9 mouse cellular contexts compared by ENCODE assay signal in the genomic region with DNA sequence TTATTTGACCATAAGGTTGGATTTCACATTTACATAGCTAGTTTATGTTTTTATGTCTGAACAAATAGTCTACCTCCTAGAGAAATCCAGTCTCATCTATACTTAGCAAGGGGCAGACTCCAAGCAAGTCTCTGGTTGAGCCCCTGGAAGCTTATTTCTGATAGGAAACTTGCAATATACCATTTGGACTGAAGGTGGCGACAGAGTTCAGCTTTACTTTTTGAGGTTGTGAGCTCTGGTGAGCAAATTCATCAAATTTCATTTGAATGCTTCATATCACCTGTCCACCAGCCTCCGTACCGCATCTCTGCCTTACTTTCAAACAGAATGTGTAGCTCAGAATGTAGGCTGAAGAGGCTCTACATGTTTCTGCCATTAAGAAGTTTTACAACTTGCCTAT. TPM values are rescaled to one million over a fixed set of nuclear protein-coding genes. Genes with fewer than 3 reads are reported as not detected.
DNase-seq lines count a peak whose midpoint lies in the region; ATAC-seq and TF ChIP-seq lines count a peak whose summit lies in the region.
"Had no signal": no experiment of that assay in that cellular context is flagged by ENCODE, and none has a peak within 500 bp of the region (broad histone marks: within the 10 kb centered on the region; RNA-seq: fewer than 3 reads in every experiment).

No protein-coding gene starts in this region.

- no peak overlapping the region for H3K4me3 ChIP-seq in hindbrain, embryonic 11.5 days (ENCODE audit: low read depth, low read length)
- H3K4me3 ChIP-seq in hindbrain, embryonic 12.5 days: no peak overlapping the region
- no peak overlapping the region for H3K4me3 ChIP-seq in G1E (ENCODE audit: low read depth, low read length)
- H3K4me3 ChIP-seq in limb, embryonic 11.5 days (ENCODE audit: low read depth, low read length): no peak overlapping the region
- H3K4me3 ChIP-seq: midbrain, embryonic 12.5 days had no signal

- no peak for ATAC-seq in hindbrain, embryonic 11.5 days (ENCODE audit: low FRiP score)
- no peak for ATAC-seq in hindbrain, embryonic 12.5 days (ENCODE audit: low FRiP score)
- no peak for ATAC-seq in G1E (ENCODE audit: extremely low read depth, insufficient number of reproducible peaks, low FRiP score, poor library complexity, severe bottlenecking)
- no peak for ATAC-seq in limb, embryonic 11.5 days (ENCODE audit: insufficient number of reproducible peaks, low FRiP score, low TSS enrichment, low read depth)
- ATAC-seq in neutrophil, adult 5-6 weeks (ENCODE audit: extremely low read depth, insufficient number of reproducible peaks, low FRiP score, poor library complexity, severe bottlenecking): peak; percentile 87

- H3K27ac ChIP-seq in hindbrain, embryonic 11.5 days (ENCODE audit: low read depth, low read length): no peak overlapping the region
- no peak overlapping the region for H3K27ac ChIP-seq in hindbrain, embryonic 12.5 days
- no peak overlapping the region for H3K27ac ChIP-seq in limb, embryonic 11.5 days (replicated peaks; ENCODE audit: low read depth, low read length)
- H3K27ac ChIP-seq: midbrain, embryonic 12.5 days had no signal

- no peaks in the 10 kb centered on the region for H3K27me3 ChIP-seq in hindbrain, embryonic 11.5 days (ENCODE audit: control insufficient read depth, insufficient read depth, low read length)
- H3K27me3 ChIP-seq in hindbrain, embryonic 12.5 days: no peaks in the 10 kb centered on the region
- H3K27me3 ChIP-seq in G1E (ENCODE audit: insufficient read depth, low read length): no peaks in the 10 kb centered on the region
- H3K27me3 ChIP-seq in limb, embryonic 11.5 days (ENCODE audit: control insufficient read depth, insufficient read depth, low read length): no peaks in the 10 kb centered on the region
- H3K27me3 ChIP-seq: midbrain, embryonic 12.5 days had no signal

- H3K9ac ChIP-seq in hindbrain, embryonic 11.5 days (ENCODE audit: low read depth, low read length): no peak overlapping the region
- H3K9ac ChIP-seq in hindbrain, embryonic 12.5 days: no peak overlapping the region
- H3K9ac ChIP-seq in limb, embryonic 11.5 days (ENCODE audit: low read length): no peak overlapping the region
- H3K9ac ChIP-seq: midbrain, embryonic 12.5 days had no signal

- no peaks in the 10 kb centered on the region for H3K36me3 ChIP-seq in hindbrain, embryonic 11.5 days (ENCODE audit: control insufficient read depth, insufficient read depth, low read length)
- H3K36me3 ChIP-seq in hindbrain, embryonic 12.5 days: no peaks in the 10 kb centered on the region
- H3K36me3 ChIP-seq in G1E (replicated peaks): no peaks in the 10 kb centered on the region
- H3K36me3 ChIP-seq in limb, embryonic 11.5 days (ENCODE audit: control insufficient read depth, insufficient read depth, low read length): no peaks in the 10 kb centered on the region
- H3K36me3 ChIP-seq: midbrain, embryonic 12.5 days had no signal

- DNase-seq in hindbrain, embryonic 11.5 days (ENCODE audit: low spot score): peak; percentile 86
- peak; percentile 4 for DNase-seq in G1E (ENCODE audit: low spot score)
- peak; percentile 45 for DNase-seq in c-Kit-positive CD71-positive TER-119-positive erythroid progenitor cells, embryonic 14.5 days (ENCODE audit: low spot score)
- DNase-seq in heart, postnatal 4 days: peak; percentile 53
- peak; percentile 73 for DNase-seq in limb, embryonic 11.5 days (ENCODE audit: low spot score)
- DNase-seq in ovary, postnatal 36 days (ENCODE audit: low spot score): no peak

- H3K4me1 ChIP-seq in hindbrain, embryonic 11.5 days (replicated peaks; ENCODE audit: control insufficient read depth, insufficient read depth, low read length): no peaks in the 10 kb centered on the region
- no peaks in the 10 kb centered on the region for H3K4me1 ChIP-seq in hindbrain, embryonic 12.5 days
- H3K4me1 ChIP-seq in G1E (ENCODE audit: insufficient read depth, low read depth, low read length): no peaks in the 10 kb centered on the region
- H3K4me1 ChIP-seq in limb, embryonic 11.5 days (ENCODE audit: control insufficient read depth, insufficient read depth, low read length): no peaks in the 10 kb centered on the region
- H3K4me1 ChIP-seq: midbrain, embryonic 12.5 days had no signal

- H3K4me2 ChIP-seq in hindbrain, embryonic 11.5 days (replicated peaks; ENCODE audit: low read depth, low read length): no peak overlapping the region
- H3K4me2 ChIP-seq in hindbrain, embryonic 12.5 days (replicated peaks): no peak overlapping the region
- H3K4me2 ChIP-seq in limb, embryonic 11.5 days (ENCODE audit: low read depth, severe bottlenecking): no peak overlapping the region
- H3K4me2 ChIP-seq: midbrain, embryonic 12.5 days had no signal

- 18% methylated on average over 3 of the region's 3 CpGs for WGBS in hindbrain, embryonic 11.5 days
- 13% methylated on average over 3 of the region's 3 CpGs for WGBS in hindbrain, embryonic 12.5 days
- 19% methylated on average over 3 of the region's 3 CpGs for WGBS in limb, embryonic 11.5 days

- TF ChIP-seq CTCF in G1E (IDR thresholded peaks at IDR 0.05; ENCODE audit: low read depth, low read length): peak; percentile 28; the same call in 1 of the 2 replicates

- H3K9me3 ChIP-seq in hindbrain, embryonic 11.5 days (ENCODE audit: control insufficient read depth, low read length): no peaks in the 10 kb centered on the region
- H3K9me3 ChIP-seq in hindbrain, embryonic 12.5 days (replicated peaks): no peaks in the 10 kb centered on the region
- no peaks in the 10 kb centered on the region for H3K9me3 ChIP-seq in G1E (replicated peaks)
- no peaks in the 10 kb centered on the region for H3K9me3 ChIP-seq in limb, embryonic 11.5 days (ENCODE audit: control insufficient read depth, low read length)
- H3K9me3 ChIP-seq: midbrain, embryonic 12.5 days had no signal

RNA-seq across cellular contexts. Expression of gene Il1f10, which starts 5.8 kb away (rescaled TPM):
- not detected in 2 replicates for polyA plus RNA-seq in hindbrain, embryonic 11.5 days (2014; fragmentation: Nextera tagmentation; extraction: Ambion mirVana)
- polyA plus RNA-seq in hindbrain, embryonic 12.5 days (2016; fragmentation: Nextera tagmentation; extraction: Ambion mirVana): not detected in 2 replicates
- total RNA-seq in G1E (2014; fragmentation: Nextera tagmentation): not detected in 2 replicates
- total RNA-seq in G1E (2017): not detected in 2 replicates
- polyA plus RNA-seq in G1E (2012): not detected in 2 replicates
- not detected for total RNA-seq in heart, postnatal 4 days (2021)
- not detected in 2 replicates for polyA plus RNA-seq in limb, embryonic 11.5 days (2014; fragmentation: Nextera tagmentation; extraction: Ambion mirVana)
- total RNA-seq in neutrophil, adult 5-6 weeks (2017): not detected in 2 replicates
- polyA plus RNA-seq: midbrain, embryonic 12.5 days had no signal

RNA-seq across cellular contexts. Expression of gene Il1f5, which starts 20.1 kb away (rescaled TPM):
- polyA plus RNA-seq in hindbrain, embryonic 11.5 days (2014; fragmentation: Nextera tagmentation; extraction: Ambion mirVana): not detected in 2 replicates
- polyA plus RNA-seq in hindbrain, embryonic 12.5 days (2016; fragmentation: Nextera tagmentation; extraction: Ambion mirVana): 0.18 TPM in 1 of 2 replicates, not detected in the other
- total RNA-seq in G1E (2014; fragmentation: Nextera tagmentation): not detected in 2 replicates
- 0.22 and 0.41 TPM in 2 replicates for total RNA-seq in G1E (2017)
- polyA plus RNA-seq in G1E (2012): not detected in 2 replicates
- not detected for total RNA-seq in heart, postnatal 4 days (2021)
- 0.27 TPM in 1 of 2 replicates, not detected in the other for polyA plus RNA-seq in limb, embryonic 11.5 days (2014; fragmentation: Nextera tagmentation; extraction: Ambion mirVana)
- total RNA-seq in neutrophil, adult 5-6 weeks (2017): not detected in 2 replicates
- polyA plus RNA-seq: midbrain, embryonic 12.5 days had no signal

RNA-seq across cellular contexts. Expression of gene Il1rn, which starts 39.8 kb away (rescaled TPM):
- polyA plus RNA-seq in hindbrain, embryonic 11.5 days (2014; fragmentation: Nextera tagmentation; extraction: Ambion mirVana): not detected in 2 replicates
- polyA plus RNA-seq in hindbrain, embryonic 12.5 days (2016; fragmentation: Nextera tagmentation; extraction: Ambion mirVana): 0.31 TPM in 1 of 2 replicates, not detected in the other
- total RNA-seq in G1E (2014; fragmentation: Nextera tagmentation): not detected in 2 replicates
- total RNA-seq in G1E (2017): 0.22 TPM in 1 of 2 replicates, not detected in the other
- polyA plus RNA-seq in G1E (2012): not detected in 2 replicates
- total RNA-seq in heart, postnatal 4 days (2021): under 1 TPM in 1 of 2 experiments, not detected in 1; 0.14 TPM
- polyA plus RNA-seq in limb, embryonic 11.5 days (2014; fragmentation: Nextera tagmentation; extraction: Ambion mirVana): 1.6 and 1.8 TPM in 2 replicates
- total RNA-seq in neutrophil, adult 5-6 weeks (2017): 188 TPM in 2 replicates
- polyA plus RNA-seq: midbrain, embryonic 12.5 days had no signal
